Mouse (Mus musculus) CD8-positive naive resting alpha-beta T cell, adult 2 months (primary cell): ENCODE measurements around the gene Ide.

Experiments used
- DNase-seq, 2 experiments: peaks; one replicate each; pipeline ENCODE4 v3.0.0; 2022; ENCODE audit warnings: low read depth in 2 of 2, low spot score in 2 of 2

Ide gene

DNA sequence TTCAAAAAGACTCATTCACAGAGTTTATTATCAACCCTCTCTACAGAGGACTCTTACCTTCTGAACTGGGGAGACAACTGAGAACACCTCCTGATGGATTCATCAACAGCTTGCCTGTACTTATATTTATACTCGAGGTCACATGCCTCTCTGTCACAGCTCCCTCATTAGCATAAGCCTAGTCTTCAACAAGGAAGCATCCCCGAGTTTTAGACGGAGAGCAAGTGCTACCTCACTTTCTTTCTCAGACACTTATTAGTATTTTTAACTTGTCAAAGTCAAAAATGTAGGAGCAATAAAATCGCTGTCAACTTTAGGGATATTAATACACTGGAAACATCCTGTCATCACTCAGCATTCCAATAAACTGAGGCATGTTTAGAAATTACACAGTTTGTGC is at the start of gene Ide:
Gene Ide (minus strand): TSS at position 101 of the 400 bp plus-strand sequence.
- DNase-seq, result no peak

DNA sequence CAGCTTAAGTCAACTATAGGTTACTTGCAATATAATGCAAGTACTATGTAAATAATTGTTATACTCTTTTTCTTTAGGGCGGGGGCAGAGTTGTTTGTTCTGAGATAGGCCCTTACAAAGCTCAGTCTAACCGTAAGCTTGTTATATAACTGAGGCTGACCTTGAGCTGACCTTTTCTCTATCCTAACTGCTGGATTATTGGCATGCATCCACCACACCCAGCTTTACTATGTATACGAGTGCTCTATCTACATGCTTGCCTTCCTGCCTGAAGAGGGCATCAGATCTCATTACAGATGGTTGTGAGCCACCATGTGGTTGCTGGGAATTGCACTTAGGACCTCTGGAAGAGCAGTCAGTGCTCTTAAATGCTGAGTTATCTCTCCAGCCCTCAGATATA is 48.5 kb upstream of the Ide start:
- DNase-seq, result no peak

DNA sequence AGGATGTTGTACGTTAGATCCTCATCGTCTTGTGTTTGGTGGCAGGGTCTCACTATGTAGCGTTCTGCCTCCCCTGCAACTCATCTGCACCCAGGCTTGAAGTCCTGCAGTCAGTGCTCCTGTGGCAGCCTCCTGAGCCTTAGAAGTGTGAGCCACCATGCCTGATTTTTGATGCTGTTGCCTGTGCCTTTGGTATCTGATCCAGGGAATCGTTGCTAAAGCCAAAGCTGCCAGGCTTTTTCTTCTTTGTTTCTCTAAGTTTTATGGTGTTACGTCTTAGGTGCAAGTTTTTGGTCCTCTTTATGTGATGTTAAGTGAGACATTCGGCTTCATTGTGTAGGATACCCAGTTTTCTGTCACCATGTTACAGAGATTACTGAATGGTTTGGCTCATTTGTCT is 41.2 kb upstream of the Ide start:
- DNase-seq, result no peak

DNA sequence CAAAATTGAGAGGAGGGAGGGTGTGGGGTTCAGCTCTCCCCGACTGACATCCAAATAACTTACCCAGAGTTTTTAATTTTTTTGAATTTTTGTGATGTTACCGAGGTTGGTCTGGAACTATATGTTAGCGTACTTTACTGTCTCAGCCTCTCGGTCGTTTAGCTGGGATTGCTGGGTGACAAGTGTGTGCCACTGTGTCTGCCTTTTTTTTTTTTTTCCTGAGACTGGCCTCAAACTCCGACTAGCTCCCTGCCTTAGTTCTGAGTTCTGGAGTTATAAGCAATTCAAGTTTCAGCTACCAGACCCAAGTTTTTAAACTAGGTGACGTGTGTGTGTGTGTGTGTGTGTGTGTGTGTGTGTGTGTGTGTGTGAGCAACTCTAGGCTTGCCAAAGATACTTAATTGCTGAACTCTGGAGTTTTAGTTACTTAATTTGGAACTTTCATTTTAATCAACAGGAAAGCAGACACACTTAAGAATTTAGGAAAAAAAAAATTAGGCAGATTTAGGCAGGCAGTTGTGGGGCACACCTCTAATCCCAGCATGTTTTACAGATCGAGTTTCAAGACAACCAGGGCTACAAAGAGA is 39.8 kb upstream of the Ide start:
- no peak for DNase-seq

DNA sequence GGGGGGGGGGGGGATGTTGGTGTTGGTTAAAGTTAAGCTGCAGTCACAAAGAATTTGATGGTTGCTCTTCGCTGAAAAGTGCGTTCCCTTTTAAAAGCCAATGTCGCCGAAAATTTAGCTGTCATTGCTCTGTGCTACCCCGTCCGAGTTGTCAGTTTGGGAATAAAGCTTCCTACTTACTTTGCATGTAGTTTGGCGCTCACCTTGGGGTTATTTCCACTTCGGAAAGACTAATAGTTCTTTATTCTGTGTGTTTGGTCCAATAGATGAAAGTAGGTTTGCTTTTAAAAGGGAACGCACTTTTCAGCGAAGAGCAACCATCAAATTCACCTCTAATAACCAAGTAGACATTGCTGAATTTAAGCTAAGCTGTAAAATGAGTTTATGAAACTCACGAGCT is 39.2 kb upstream of the Ide start:
- no peak for DNase-seq

DNA sequence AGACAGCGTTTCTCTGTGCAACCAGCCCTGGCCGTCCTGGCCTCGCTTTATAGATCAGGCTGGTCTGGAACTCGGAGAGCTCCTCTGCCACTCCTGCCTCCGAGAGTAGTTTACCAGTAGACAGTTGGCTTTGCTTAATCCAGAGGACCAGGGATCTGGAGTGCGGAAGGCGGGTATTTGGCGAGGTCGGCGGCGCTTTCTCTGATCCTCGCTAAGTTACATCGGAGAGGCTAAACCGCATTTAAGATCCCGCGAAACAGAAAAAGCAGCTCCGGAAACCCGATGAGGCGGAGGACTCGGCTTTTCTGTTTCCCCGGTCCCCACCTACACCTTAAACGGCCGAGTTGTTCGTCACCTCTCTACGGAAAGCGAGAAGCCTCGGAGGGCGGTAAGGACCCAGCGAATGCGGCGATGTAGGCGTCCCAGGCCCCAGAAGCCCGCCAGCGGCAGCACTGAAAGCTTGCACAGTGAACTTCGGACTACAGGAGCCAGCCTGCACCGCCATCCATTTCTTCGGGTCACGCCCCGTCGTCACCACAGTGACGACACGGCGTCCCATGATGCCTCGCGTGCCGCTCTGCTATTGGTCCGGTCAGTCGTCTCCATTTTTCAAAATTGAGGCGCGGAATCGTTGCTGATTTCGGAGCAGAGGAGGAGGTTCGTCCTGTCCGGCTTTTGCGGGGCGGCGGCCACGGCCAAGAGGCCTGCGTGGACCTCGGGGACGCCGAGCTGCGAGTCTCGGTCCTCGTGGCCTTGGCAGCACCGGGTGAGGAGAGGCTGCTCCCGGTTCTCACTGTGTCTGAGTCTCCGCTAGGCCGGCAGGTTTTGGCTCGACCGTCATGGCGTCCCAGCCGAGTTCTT is 38.3 kb upstream of the Ide start, which contains the start of gene Kif11:
Gene Kif11 (plus strand): TSS at position 649 of the 861 bp plus-strand sequence.
- DNase-seq, result peak; percentile 93 to 97

DNA sequence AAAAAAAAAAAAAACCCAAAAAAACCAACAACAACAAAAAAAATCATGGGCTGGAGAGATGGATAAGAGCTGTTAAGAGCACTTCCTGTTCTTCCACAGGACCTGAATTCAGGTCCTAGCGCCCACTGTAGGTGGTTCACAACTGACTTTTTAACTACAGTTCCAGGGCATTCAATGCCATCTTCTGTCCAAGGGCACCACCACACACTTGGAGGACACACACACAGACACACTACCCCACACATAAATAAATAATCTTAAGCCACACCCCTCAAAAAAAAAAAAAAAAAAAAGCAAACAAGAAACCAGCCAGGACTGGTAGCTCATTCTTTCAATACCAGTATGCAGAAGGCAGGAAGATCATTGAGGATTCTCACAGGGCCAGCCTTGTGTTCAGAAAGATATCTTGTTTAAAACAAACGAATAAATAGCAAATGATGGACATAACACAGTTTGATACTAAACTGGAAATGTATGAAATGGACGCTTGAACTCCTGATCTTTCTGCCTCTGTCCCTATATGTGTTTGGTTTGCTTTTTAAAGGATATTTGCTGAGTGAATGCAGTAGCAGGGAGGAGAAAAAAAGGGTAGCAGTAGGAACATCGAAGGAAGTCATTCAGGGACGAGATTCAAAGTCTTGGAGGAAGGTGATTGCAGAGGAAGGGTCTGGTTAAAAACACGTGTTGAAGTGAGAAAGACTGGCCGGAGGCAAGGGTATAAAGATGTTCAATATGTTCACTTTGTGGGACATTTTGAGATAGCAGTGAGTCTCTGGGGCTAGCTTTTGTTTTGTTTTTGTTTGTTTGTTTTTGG is 37.5 kb upstream of the Ide start:
- no peak for DNase-seq

DNA sequence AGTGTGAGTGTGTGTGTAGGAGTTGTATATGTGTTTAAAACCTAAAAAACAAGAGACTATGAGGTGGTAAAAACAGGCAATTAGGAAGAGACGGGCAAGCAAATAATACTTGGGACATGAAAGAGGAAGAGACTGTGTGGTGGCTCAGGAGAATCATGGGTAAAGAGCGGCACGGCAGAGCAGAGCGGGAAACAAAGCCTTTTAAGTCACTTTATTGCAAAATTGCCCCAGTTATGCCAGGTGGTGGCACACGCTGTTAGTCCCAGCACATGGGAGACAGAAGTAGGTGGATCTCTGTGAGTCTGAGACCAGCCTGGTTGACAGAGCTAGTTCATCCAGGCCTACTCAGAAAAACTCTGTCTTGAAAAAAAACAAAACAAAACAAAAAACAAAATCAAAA is 32.7 kb upstream of the Ide start:
- peak; percentile 3 to 22 for DNase-seq

DNA sequence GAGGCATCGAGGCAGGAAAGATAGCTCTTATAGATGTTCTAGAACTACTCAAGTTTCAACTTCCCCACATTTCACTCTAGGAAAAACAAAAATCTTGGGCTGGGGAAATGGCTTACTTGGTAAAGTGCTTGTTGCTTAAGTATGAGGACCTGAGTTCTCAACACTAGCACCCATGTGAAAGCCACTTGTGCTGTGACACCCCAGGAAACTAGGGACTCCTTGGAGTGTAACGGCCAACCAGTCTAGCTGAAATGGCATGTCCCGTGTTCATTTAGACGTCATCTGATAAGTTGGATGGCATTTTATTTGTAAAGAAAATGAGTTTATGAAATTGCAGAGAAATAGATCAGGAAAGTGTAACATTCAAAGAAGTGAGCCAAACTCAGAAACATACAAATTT is 32.3 kb upstream of the Ide start:
- no peak for DNase-seq

DNA sequence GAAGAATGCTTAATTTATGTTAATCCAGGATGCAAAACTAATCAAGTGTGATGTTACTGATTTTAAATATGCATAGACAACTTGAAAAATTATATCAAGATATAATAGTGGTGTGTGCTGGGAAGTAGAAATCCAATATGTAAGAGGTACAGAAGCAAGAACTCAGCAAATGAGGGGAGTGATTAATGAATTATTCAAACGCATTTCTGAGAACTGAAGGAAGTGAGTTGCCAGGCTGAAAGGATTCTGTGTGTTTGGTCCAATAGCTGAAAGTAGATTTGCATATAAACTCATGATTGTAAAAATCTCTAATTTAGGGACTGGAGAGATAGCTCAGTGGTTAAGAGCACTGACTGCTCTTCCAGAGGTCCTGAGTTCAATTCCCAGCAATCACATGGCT is 31.3 kb upstream of the Ide start:
- no peak for DNase-seq

DNA sequence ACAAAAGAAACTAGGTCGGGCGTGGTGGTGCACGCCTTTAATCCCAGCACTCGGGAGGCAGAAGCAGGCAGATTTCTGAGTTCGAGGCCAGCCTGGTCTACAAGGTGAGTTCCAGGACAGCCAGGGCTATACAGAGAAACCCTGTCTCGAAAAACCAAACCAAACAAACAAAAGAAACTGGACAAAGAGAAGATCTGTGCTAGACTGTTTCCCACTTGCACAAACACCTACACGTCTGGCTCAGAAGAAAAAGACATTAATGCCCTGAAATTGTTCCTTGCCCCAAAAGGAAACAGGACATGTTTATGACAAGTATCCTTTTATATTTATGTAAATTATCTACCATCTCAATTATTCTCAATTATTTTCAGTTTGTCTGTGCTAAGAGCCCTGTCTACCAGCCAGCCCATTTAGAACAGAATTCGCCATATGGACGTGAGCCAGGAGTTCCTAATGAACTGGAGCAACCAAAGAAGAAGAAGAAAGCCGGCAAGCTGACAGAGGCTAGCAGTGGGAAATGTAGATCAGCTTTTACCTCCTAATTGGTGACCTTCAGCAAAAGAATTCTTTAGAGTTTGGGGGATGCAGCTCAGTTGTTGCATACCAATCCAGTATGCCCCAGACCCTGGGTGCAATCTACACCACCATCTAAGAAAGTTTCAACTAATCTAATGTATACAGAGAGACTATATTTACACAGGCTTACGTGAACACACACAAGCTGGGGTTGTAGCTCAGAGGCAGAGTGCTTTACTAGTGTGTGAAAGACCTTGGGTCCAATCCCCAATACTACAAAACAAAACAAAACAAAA is 25.7 kb upstream of the Ide start:
- DNase-seq, result no peak

DNA sequence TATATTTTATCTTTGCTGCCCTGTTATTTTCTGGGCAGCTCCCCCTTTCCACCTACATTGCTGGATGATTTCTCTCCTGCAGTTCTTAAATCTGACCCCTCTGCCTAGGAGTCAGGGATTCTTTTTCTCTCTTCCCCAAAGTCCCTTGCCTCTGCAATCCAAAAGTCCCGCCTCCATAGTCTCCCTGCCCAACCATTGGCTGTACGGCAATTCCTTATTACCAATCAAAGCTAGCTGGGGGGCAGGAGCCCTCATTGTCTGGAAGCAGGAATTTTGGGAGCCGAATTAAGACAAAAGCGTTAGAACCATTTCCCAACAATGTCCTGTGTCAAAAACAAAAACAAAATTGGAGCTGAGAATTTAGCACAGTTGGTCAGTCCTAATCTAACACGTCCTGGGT is 24.9 kb upstream of the Ide start:
- no peak for DNase-seq

DNA sequence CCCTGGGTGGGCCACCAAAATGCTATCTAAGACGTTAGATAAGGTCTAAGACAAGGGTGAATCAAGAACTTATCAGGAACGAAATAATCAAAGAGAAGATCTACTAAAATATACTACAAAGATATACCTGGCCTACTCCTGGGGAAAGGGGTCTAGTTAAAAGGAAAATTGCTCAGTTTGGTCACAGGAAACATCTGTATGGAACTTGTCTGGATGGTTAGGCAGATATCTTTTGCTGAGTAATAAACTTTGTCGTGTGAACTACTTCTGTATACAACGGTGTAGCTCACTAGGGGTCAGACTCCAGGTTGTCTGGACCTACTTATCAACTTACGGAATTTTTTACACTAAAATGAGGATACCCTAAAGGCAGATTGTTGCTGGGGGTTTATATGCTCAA is 22.4 kb upstream of the Ide start:
- no peak for DNase-seq

DNA sequence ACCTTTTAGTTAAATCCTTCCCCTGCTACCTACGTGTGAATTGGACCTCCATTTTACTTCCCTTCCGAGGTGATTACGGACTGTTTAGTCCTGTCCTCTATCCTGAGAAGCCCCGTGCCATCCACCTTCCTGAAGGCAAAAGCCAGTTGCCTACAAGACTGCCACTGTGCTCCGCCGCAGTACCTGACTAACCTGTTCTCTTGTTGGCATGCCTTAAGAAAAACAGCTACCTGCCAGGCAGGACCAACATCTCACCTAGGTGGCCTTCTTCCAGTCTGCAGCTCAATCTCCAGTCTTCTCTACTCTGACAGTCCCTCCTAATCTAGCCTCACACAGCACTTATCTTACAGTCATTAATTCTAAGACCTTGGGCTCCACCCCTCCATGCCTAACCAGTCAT is 15.7 kb upstream of the Ide start:
- no peak for DNase-seq

DNA sequence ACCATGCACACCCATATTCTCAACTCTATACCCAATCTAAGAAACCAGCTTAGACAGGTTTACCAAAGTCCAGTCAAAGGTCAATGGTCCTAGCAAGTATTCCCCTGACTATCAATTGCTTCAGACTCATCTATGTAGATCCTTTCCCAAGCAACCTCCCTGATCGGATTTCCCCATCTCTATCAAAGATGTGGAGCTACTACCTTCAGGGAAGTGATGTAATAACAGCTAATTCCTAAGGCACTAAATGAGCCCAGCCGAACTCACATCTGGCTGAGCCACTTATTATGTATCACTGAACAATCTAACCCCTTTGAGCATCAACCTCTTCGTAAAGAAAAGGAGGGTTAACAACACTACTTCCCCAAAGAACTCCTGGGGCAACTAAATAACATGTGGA is 15.1 kb upstream of the Ide start:
- DNase-seq, result no peak

DNA sequence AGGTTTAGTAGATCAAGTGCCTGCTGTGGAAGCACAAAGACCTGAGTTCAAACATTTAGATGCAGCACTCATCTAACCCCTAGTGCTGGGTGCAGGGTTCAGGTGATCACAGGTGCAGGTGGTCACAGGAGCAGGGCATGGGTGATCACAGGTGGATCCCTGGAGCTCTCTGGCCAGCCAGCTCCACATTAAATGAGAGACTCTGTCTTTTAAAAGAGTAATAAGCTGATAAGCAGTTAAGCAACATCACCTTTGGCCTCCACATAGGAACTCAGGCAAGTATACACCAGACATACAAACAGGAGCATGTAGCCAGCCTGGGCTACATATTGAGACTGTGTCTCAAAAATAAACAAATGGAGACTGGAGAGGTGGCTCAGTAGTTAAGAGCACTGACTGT is 11.3 kb upstream of the Ide start:
- DNase-seq, result no peak

DNA sequence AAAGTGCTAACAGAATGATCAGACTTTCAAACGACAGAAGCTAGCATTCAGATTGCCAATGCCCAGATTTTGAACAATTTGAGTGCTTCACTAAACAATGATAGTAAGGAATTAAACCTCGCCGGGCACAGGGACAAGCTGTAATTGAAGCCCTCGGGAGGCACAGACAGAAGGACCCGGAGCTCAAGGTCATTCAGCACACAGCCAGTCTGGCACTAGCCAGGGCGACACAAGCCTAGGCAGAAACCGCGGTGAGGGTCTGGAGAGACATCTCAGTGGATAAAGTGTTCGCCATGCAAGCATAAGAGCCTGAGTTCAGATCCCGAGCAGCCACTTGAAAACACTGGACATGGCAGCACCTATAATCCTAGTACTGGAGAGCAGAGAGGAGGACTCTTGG is 10.7 kb upstream of the Ide start:
- DNase-seq, result no peak

DNA sequence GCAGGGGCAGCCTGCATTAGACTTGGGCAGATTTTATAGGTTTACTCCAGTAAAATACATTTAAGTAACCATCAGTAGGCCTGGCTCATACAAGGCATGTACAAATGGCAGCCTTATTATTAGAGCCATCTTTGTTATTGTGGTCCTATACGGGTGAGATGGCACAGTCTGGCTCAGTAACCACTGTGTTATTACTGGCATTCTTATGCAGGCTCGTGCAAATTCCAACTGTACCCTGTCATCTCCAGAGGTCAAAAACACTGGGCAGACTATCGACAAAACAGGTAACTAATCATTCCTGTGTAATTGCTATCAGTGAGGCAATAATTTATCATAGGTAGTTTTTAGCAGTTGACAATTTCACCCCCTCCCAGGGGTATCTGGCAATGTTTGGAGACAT is 8.6 kb upstream of the Ide start:
- no peak for DNase-seq

DNA sequence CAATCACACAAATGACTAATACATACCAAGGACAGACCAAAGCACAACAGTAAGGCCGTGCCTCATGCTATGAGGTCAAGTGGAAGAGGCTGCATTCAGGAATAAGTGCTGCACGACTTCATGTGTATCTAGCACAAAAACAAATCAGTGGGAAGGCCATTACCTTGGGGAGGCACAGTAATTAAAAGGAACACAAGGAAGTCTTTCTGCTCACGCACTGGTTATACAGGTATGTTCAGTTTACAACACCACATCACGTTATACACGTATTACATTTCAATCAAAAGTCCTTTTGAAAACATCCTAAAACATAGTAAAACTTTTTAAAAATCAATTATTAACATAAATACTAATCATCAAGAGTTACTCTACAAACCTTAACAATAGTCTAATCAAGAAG is 6.2 kb upstream of the Ide start:
- DNase-seq, result no peak

DNA sequence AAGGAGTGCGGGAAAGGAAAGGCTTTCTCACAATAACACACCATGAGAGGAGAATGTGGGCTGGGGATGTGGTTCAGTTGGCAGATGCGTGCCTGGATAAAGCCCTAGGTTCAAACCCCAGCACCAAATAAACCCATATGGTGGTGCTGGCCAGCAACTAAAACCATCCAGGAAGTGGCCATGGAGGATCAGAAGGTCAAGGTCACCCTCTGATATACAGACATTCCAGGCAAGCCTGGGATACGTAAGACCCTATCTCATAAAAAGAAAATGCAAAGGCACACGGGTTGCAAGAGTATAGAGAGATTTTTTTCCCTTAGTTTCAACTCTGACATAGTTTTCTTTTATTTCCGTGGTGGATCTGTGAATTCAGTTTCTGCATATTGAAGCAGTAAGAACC is 3.3 kb upstream of the Ide start:
- no peak for DNase-seq

DNA sequence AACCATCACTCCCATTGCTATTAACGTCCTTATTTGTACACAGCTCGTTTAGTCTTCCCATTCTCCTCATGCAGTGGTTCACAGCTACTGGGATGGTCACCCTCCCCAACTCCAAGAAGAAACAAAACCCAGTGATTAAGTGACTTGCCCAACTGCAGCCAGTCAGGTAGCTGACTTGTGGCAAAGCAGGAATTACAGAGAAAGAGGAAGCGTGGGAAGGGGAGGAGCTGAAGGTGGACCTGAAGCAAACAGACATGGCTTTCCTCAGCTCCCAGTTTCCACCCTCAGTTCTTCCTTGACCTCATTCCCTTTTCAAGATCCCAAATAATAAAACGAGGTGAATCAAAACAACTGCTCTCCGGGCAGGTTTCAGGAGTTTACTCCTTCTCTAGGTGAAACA is 2.8 kb upstream of the Ide start:
- no peak for DNase-seq
